Mouse (Mus musculus) forebrain, embryonic 16.5 days (tissue): Measurements from ENCODE around the gene Tiam1. TPM values are rescaled to one million over a fixed set of nuclear protein-coding genes. Genes with fewer than 3 reads are reported as not detected.

Experiments
- ATAC-seq: fragments of 200-750 bp; cut with Nextera tagmentation; 2 replicates; pipeline ENCODE4 v1.8.0; 2017; ENCODE audit warnings: mild to moderate bottlenecking, moderate library complexity
- H3K27ac ChIP-seq: fragments of 300-500 bp; sonication (generic); 2 replicates; pipeline ENCODE4 v1.5.1; 2014; ENCODE audit warnings: low read length, control low read depth
- H3K27me3 ChIP-seq: fragments of 300-500 bp; sonication (generic); replicated peaks from 2 replicates; pipeline ENCODE4 v1.6.1; 2014; ENCODE audit warnings: low read length; ENCODE audit not compliant: control insufficient read depth, insufficient read depth
- H3K36me3 ChIP-seq: fragments of 300-500 bp; sonication (generic); 2 replicates; pipeline ENCODE4 v1.6.1; 2014; ENCODE audit not compliant: control insufficient read depth, insufficient read depth
- H3K4me1 ChIP-seq: fragments of 300-500 bp; sonication (generic); replicated peaks from 2 replicates; pipeline ENCODE4 v1.6.1; 2014; ENCODE audit warnings: low read length; ENCODE audit not compliant: control insufficient read depth, insufficient read depth
- H3K4me2 ChIP-seq: fragments of 300-500 bp; sonication (generic); 2 replicates; pipeline ENCODE4 v1.6.1; 2014; ENCODE audit warnings: mild to moderate bottlenecking, low read length, control low read depth
- H3K4me3 ChIP-seq: fragments of 300-500 bp; sonication (generic); replicated peaks from 2 replicates; pipeline ENCODE4 v1.5.1; 2014; ENCODE audit warnings: mild to moderate bottlenecking, low read length, control low read depth
- H3K9ac ChIP-seq: fragments of 300-500 bp; sonication (generic); replicated peaks from 2 replicates; pipeline ENCODE4 v1.6.1; 2014; ENCODE audit warnings: low read depth, low read length, control low read depth
- H3K9me3 ChIP-seq: fragments of 300-500 bp; sonication (generic); 2 replicates; pipeline ENCODE4 v1.6.1; 2016; ENCODE audit warnings: low read length; ENCODE audit not compliant: control insufficient read depth
- WGBS: fragments of 180-500 bp; shearing (Covaris S2); extraction: QIAGEN DNeasy Blood & Tissue Kit; methylation state at CpG from one replicate; pipeline ENCODE4 v1.1.7; 2014; 5-methylcytosine and 5-hydroxymethylcytosine counted together
- polyA plus RNA-seq: library from polyadenylated mRNA; unstranded; fragments of >200 nt; fragmentation: Nextera tagmentation; extraction: Ambion mirVana; gene quantifications from 2 replicates; pipeline ENCODE4 v1.2.1, GENCODE M21; 2015

Tiam1 gene
- polyA plus RNA-seq, 1 experiment from 2014 or later: 29.5 TPM

- Histone ChIP-seq H3K4me1 (no peaks in the 10 kb centered on the region), H3K27ac (no peak overlapping the region), H3K27me3 (no peaks in the 10 kb centered on the region), H3K9ac (no peak overlapping the region), H3K9me3 (no peaks in the 10 kb centered on the region), H3K4me2 (no peak overlapping the region), H3K36me3 (no peaks in the 10 kb centered on the region), H3K4me3 (no peak overlapping the region)
- 89% methylated on average over 5 of the region's 5 CpGs for WGBS
- no peak for ATAC-seq
These were observed 190.7 kb downstream of the Tiam1 start for GRCm38 (mm10) chr16:89952821-89953220.

- ATAC-seq: no peak
- Histone ChIP-seq H3K9me3 (no peaks in the 10 kb centered on the region), H3K9ac (no peak overlapping the region), H3K4me2 (no peak overlapping the region), H3K36me3 (no peaks in the 10 kb centered on the region), H3K27ac (no peak overlapping the region), H3K4me1 (no peaks in the 10 kb centered on the region), H3K4me3 (no peak overlapping the region), H3K27me3 (no peaks in the 10 kb centered on the region)
- WGBS: 79% methylated on average over 8 of the region's 8 CpGs
These were observed 192.8 kb downstream of the Tiam1 start for GRCm38 (mm10) chr16:89950754-89951153.

GRCm38 (mm10) chr16:89950251-89950650 is 193.3 kb downstream of the Tiam1 start:
- ATAC-seq: no peak
- H3K4me2 ChIP-seq: no peak overlapping the region
- no peaks in the 10 kb centered on the region for H3K9me3 ChIP-seq
- WGBS: 93% methylated on average over 6 of the region's 6 CpGs
- no peaks in the 10 kb centered on the region for H3K4me1 ChIP-seq
- no peaks in the 10 kb centered on the region for H3K36me3 ChIP-seq
- no peak overlapping the region for H3K4me3 ChIP-seq
- no peaks in the 10 kb centered on the region for H3K27me3 ChIP-seq
- H3K9ac ChIP-seq: no peak overlapping the region
- no peak overlapping the region for H3K27ac ChIP-seq

GRCm38 (mm10) chr16:89948040-89948439 is 195.5 kb downstream of the Tiam1 start:
- H3K36me3 ChIP-seq: no peaks in the 10 kb centered on the region
- peaks cover 17% of the 10 kb centered on the region for H3K4me1 ChIP-seq
- no peak for ATAC-seq
- H3K9ac ChIP-seq: no peak overlapping the region
- H3K4me3 ChIP-seq: no peak overlapping the region
- no peaks in the 10 kb centered on the region for H3K27me3 ChIP-seq
- no peak overlapping the region for H3K4me2 ChIP-seq
- 100% methylated on average over 1 of the region's 1 CpGs for WGBS
- no peak overlapping the region for H3K27ac ChIP-seq
- no peaks in the 10 kb centered on the region for H3K9me3 ChIP-seq

GRCm38 (mm10) chr16:89946816-89947215 is 196.8 kb downstream of the Tiam1 start:
- no peaks in the 10 kb centered on the region for H3K36me3 ChIP-seq
- no peak for ATAC-seq

GRCm38 (mm10) chr16:89944604-89945283 is 198.8 kb downstream of the Tiam1 start:
- Histone ChIP-seq H3K4me3 (no peak overlapping the region), H3K27me3 (no peaks in the 10 kb centered on the region), H3K4me1 (peaks cover 17% of the 10 kb centered on the region), H3K9ac (no peak overlapping the region), H3K27ac (no peak overlapping the region), H3K9me3 (no peaks in the 10 kb centered on the region), H3K36me3 (no peaks in the 10 kb centered on the region), H3K4me2 (no peak overlapping the region)
- 35% methylated on average over 19 of the region's 19 CpGs for WGBS
- ATAC-seq: no peak

More at GRCm38 (mm10) chr16:89946816-89947215, 196.8 kb downstream of the Tiam1 start:
- H3K27me3 ChIP-seq: no peaks in the 10 kb centered on the region
- no peaks in the 10 kb centered on the region for H3K9me3 ChIP-seq
- H3K27ac ChIP-seq: no peak overlapping the region
- no peak overlapping the region for H3K4me2 ChIP-seq
- peaks cover 17% of the 10 kb centered on the region for H3K4me1 ChIP-seq
- no peak overlapping the region for H3K9ac ChIP-seq
- no peak overlapping the region for H3K4me3 ChIP-seq
- WGBS: 76% methylated on average over 11 of the region's 11 CpGs

GRCm38 (mm10) chr16:89944050-89944449 is 199.5 kb downstream of the Tiam1 start:
- Histone ChIP-seq H3K4me3 (no peak overlapping the region), H3K27ac (no peak overlapping the region), H3K4me2 (no peak overlapping the region), H3K4me1 (peaks cover 17% of the 10 kb centered on the region), H3K9me3 (no peaks in the 10 kb centered on the region), H3K36me3 (no peaks in the 10 kb centered on the region), H3K27me3 (no peaks in the 10 kb centered on the region), H3K9ac (0 out of 2 replicates have a peak overlapping the region, but pooled peaks have one; percentile 11)
- ATAC-seq: peak; percentile 35
- 10% methylated on average over 6 of the region's 6 CpGs for WGBS

GRCm38 (mm10) chr16:89943267-89943971 is 200.2 kb downstream of the Tiam1 start:
- peak; percentile 32 for ATAC-seq
- H3K36me3 ChIP-seq: no peaks in the 10 kb centered on the region
- no peak overlapping the region for H3K9ac ChIP-seq
- 13% methylated on average over 19 of the region's 19 CpGs for WGBS
- no peak overlapping the region for H3K27ac ChIP-seq
- H3K4me2 ChIP-seq: no peak overlapping the region
- H3K4me1 ChIP-seq: peaks cover 17% of the 10 kb centered on the region
- no peaks in the 10 kb centered on the region for H3K9me3 ChIP-seq
- no peaks in the 10 kb centered on the region for H3K27me3 ChIP-seq
- no peak overlapping the region for H3K4me3 ChIP-seq

- 88% methylated on average over 8 of the region's 8 CpGs for WGBS
- Histone ChIP-seq H3K27ac (no peak overlapping the region), H3K4me1 (peaks cover 17% of the 10 kb centered on the region), H3K4me3 (no peak overlapping the region), H3K36me3 (no peaks in the 10 kb centered on the region), H3K4me2 (no peak overlapping the region), H3K27me3 (no peaks in the 10 kb centered on the region), H3K9me3 (no peaks in the 10 kb centered on the region), H3K9ac (no peak overlapping the region)
- no peak for ATAC-seq
These were observed 202.9 kb downstream of the Tiam1 start for GRCm38 (mm10) chr16:89940696-89941095.
